Mouse (Mus musculus) lung, adult 2 months (tissue): ENCODE data around the gene Tnr.

Source experiments
- CTCF ChIP-seq: fragments of 200-500 bp; IDR thresholded peaks from 2 replicates; pipeline ENCODE4 v1.5.1; 2011; ENCODE audit warnings: mild to moderate bottlenecking, low read length, control low read depth; ENCODE audit not compliant: insufficient read depth
- POLR2A ChIP-seq: fragments of 200-500 bp; IDR thresholded peaks from 2 replicates; pipeline ENCODE4 v1.6.1; 2011; ENCODE audit warnings: low read depth, mild to moderate bottlenecking, control low read depth, low read length, borderline replicate concordance; ENCODE audit errors: extremely low read depth

DNA sequence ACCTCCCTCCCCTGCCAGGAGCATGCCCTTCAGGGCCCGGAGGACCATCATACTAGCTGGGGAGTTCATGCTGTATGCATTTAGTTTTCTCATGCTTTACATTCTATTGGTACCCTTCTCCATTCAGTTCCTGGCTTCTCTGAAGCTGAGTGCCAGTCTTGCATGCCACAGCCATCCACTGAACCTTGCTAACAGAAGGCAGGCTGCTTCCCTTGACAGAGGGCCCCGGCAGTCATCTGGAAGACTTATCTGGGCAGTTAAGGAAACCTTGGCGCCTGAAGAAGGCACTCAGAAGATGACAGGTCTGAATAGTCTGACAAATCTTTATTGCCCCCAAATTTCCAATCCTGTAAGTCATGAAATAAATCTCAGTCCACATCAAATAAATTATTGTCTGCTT lies 131.7 kb downstream of the Tnr start:
- TF ChIP-seq CTCF = no peak
- no peak for TF ChIP-seq POLR2A
